ENCODE assay signal across 15 mouse cellular contexts in genomic region chr16:52470226-52470625, GRCm38 (mm10). TPM values are rescaled to one million over a fixed set of nuclear protein-coding genes. Genes with fewer than 3 reads are reported as not detected.
A peak's percentile ranks its signal among the peaks of the same experiment; 100 is the strongest.
DNase-seq lines count a peak whose midpoint lies in the region; ATAC-seq and TF ChIP-seq lines count a peak whose summit lies in the region.
"Had no signal": no experiment of that assay in that cellular context is flagged by ENCODE, and none has a peak within 500 bp of the region (broad histone marks: within the 10 kb centered on the region; RNA-seq: fewer than 3 reads in every experiment).

No protein-coding gene starts in this region.

- WGBS in midbrain, postnatal 0 days: 94% methylated on average over 3 of the region's 3 CpGs

- TF ChIP-seq CTCF in midbrain, postnatal 0 days (IDR thresholded peaks at IDR 0.05): no peak

- no peaks in the 10 kb centered on the region for H3K4me1 ChIP-seq in midbrain, postnatal 0 days (ENCODE audit: insufficient read depth, low read length)
- H3K4me1 ChIP-seq: limb, embryonic 13.5 days had no signal

- peak; percentile 92 for DNase-seq in heart, adult 11 months
- DNase-seq in heart, postnatal 10 days: no peak
- DNase-seq in 416B (ENCODE audit: low read depth): peak; percentile 98
- DNase-seq in T-cell, adult 2 months (ENCODE audit: low spot score): peak; percentile 6
- DNase-seq in midbrain, postnatal 0 days (ENCODE audit: low spot score): no peak
- DNase-seq in embryo, embryonic 10 days (ENCODE audit: low spot score): no peak
- DNase-seq in cerebellum, adult 9-10 months: no peak
- DNase-seq: adrenal gland, postnatal 14 days; cerebellum, postnatal 36 days; gastrocnemius, postnatal 14 days; kidney, postnatal 10 days had no signal

- no peaks in the 10 kb centered on the region for H3K36me3 ChIP-seq in midbrain, postnatal 0 days (ENCODE audit: insufficient read depth, low read length)
- H3K36me3 ChIP-seq: limb, embryonic 13.5 days had no signal

- no peak overlapping the region for H3K4me2 ChIP-seq in midbrain, postnatal 0 days (ENCODE audit: low read depth, low read length, poor library complexity, severe bottlenecking)
- H3K4me2 ChIP-seq: limb, embryonic 13.5 days had no signal

- no peak overlapping the region for H3K4me3 ChIP-seq in midbrain, postnatal 0 days (ENCODE audit: low read depth, low read length)
- H3K4me3 ChIP-seq: limb, embryonic 13.5 days had no signal

- no peaks in the 10 kb centered on the region for H3K27me3 ChIP-seq in midbrain, postnatal 0 days (ENCODE audit: insufficient read depth, low read length)
- H3K27me3 ChIP-seq: limb, embryonic 13.5 days had no signal

- ATAC-seq in megakaryocyte progenitor cell, adult 5-6 weeks (replicated peaks; ENCODE audit: poor library complexity): peak; percentile 89
- ATAC-seq in midbrain, postnatal 0 days (ENCODE audit: low FRiP score): no peak
- ATAC-seq: forebrain, embryonic 14.5 days; hindbrain, embryonic 16.5 days had no signal

- intact Hi-C loops in heart, postnatal 10 days (cut with DNase I): no loop called here

- no peak overlapping the region for H3K9ac ChIP-seq in midbrain, postnatal 0 days (replicated peaks; ENCODE audit: low read length, poor library complexity, severe bottlenecking)
- H3K9ac ChIP-seq: limb, embryonic 13.5 days had no signal

- H3K9me3 ChIP-seq in midbrain, postnatal 0 days (ENCODE audit: low read length): no peaks in the 10 kb centered on the region
- H3K9me3 ChIP-seq: limb, embryonic 13.5 days had no signal

- H3K27ac ChIP-seq in midbrain, postnatal 0 days (ENCODE audit: low read depth, low read length): no peak overlapping the region
- H3K27ac ChIP-seq: limb, embryonic 13.5 days had no signal

RNA-seq across cellular contexts. Expression of gene Alcam, which starts 16.4 kb away (rescaled TPM):
- total RNA-seq in heart, postnatal 10 days (2021): 1 to 10 TPM; 5.2 to 5.3 TPM
- 26.3 and 28.2 TPM in 2 replicates for total RNA-seq in megakaryocyte progenitor cell, adult 5-6 weeks (2015)
- total RNA-seq in megakaryocyte progenitor cell, adult 5-6 weeks (2017): 34.3 and 34.4 TPM in 2 replicates
- 147 and 154 TPM in 2 replicates for total RNA-seq in midbrain, postnatal 0 days (2014; rRNA removed)
- polyA plus RNA-seq in midbrain, postnatal 0 days (2015; fragmentation: Nextera tagmentation; extraction: Ambion mirVana): 37.5 and 40.3 TPM in 2 replicates

Comparison
In these comparisons a context has a peak if more than half of its experiments do, and no peak if none do; other contexts are left out.
1. DNase-seq: peak in heart, adult 11 months (single experiment), 416B (single experiment) and T-cell, adult 2 months (single experiment); none in heart, postnatal 10 days (0 of 2), midbrain, postnatal 0 days (single experiment), embryo, embryonic 10 days (single experiment) and cerebellum, adult 9-10 months (single experiment).
2. RNA of gene Alcam, which starts 16.4 kb away (total RNA-seq): 147 to 154 TPM in midbrain, postnatal 0 days and 26.3 to 34.4 TPM in megakaryocyte progenitor cell, adult 5-6 weeks; 5.2 to 5.3 TPM in heart, postnatal 10 days; every median in the first group is over 4 times any median in the second.